Mouse (Mus musculus) heart, adult 8-10 months (tissue): Measurements from ENCODE around the gene 9130019O22Rik. TPM values are rescaled to one million over a fixed set of nuclear protein-coding genes. Genes with fewer than 3 reads are reported as not detected.
A peak's percentile ranks its signal among the peaks of the same experiment; 100 is the strongest.
"Not testable (repeated sequence)": the region's sequence is repeated elsewhere in the genome, so short reads cannot be mapped to it uniquely, and the experiment has no call there.

Experiments
- DNase-seq: peaks from one replicate; pipeline ENCODE4 v3.0.0; 2022; ENCODE audit warnings: low spot score
- total RNA-seq, 4 experiments: library from RNA; stranded (reverse); gene quantifications; 2 replicates each; pipeline ENCODE4 v1.2.4; 2022

9130019O22Rik gene
- 1 to 10 TPM; 1.8 to 2.5 (median 2.0) TPM for total RNA-seq

DNA sequence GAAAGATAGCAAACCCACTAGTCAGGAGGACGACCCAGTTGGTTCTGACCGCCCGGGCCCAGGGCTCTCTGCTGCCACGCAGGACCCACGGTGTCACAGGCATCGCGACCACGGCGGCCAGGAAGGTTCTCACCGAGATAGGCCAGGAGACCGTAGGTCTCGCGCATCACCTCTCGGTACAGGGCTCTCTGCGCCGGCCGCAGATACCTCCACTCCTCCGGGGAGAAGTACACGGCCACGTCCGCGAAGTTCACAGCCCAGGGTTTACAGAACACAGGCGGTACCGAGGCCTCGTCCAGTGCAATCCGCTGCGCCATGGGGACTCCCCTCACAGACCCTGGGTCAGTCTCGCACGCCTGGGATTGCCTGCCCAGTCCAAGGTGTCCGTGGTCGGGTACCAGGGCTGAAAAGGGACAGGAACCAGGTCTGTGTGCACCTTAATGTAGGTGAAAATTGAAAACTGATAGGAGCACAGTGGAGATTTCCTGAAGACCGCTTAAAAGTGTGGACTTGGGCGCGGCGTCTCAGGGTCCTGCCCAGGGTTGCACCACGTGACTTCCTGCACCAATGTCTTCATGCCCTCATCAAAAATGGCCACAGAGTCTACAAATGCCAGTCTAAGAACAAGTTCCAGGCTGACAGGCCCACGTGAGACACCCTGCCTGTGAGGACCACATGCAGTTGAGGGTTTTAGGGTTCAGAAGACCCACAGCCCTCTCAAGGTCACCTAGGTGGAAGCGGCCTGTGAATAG lies at the start of gene 9130019O22Rik:
Gene 9130019O22Rik, minus strand, starts transcription at position 526 of the 752 bp plus-strand sequence.
- peak; percentile 95 for DNase-seq

- no peak for DNase-seq
Observed at GRCm38 (mm10) chr7:127435206-127435605, 48.2 kb upstream of the 9130019O22Rik start.

- peak; percentile 62 for DNase-seq
Observed at GRCm38 (mm10) chr7:127426354-127426753, 39.4 kb upstream of the 9130019O22Rik start.

DNA sequence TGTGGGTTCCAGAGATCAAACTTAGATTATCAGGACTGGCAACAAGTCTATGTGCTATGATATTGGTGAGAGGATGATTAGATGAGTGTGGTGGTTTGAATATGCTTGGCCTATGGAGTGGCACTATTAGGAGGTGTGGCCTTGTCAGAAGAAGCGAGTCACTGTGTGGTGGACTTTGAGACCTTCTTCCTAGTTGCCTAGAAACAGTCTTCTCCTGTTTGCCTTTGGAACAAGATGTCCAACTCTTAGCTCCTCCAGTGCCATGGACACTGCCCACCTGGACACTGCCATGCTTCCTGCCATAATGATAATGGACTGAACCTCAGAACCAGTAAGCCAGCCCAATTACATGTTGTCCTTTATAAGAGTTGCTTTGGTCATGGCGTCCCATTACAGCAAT lies 38.9 kb upstream of the 9130019O22Rik start:
- no peak for DNase-seq

GRCm38 (mm10) chr7:127425291-127425690 lies 38.3 kb upstream of the 9130019O22Rik start:
- DNase-seq: no peak

- no peak for DNase-seq
Observed at GRCm38 (mm10) chr7:127422247-127422646, 35.3 kb upstream of the 9130019O22Rik start.

GRCm38 (mm10) chr7:127421388-127422191 lies 34.6 kb upstream of the 9130019O22Rik start, which contains the start of gene Zfp688:
Gene Zfp688 (minus strand): TSS chr7:127422068.
- peak; percentile 96 for DNase-seq

GRCm38 (mm10) chr7:127411418-127411817 lies 24.5 kb upstream of the 9130019O22Rik start:
- DNase-seq: no peak

GRCm38 (mm10) chr7:127406002-127406987 lies 19.3 kb upstream of the 9130019O22Rik start, which contains the start of gene Zfp764:
Gene Zfp764 (minus strand): TSS chr7:127406822.
- peak; percentile 93 for DNase-seq

GRCm38 (mm10) chr7:127404101-127404500 lies 17.1 kb upstream of the 9130019O22Rik start:
- not testable (repeated sequence) for DNase-seq

DNA sequence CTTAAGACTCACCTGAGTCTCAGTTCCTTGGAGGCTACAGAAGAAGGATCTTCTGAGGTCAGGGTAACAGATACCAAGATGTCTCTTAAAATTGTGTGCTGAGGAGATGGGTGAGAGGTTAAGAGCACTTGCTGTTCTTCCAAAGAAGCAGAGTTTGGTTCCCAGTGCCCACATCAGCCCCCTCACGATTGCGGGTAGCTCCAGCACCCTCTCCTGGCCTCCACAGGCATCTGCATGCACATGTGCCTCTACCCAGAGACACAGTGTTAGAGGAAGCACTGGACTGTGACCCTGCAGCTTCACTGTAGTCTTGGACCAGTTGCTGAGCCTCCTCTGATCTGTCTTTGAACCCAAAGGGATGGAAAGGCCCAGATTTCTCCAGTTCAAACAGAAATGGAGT lies 16.0 kb upstream of the 9130019O22Rik start:
- DNase-seq: no peak

GRCm38 (mm10) chr7:127400355-127400754 lies 13.4 kb upstream of the 9130019O22Rik start:
- DNase-seq: no peak

DNA sequence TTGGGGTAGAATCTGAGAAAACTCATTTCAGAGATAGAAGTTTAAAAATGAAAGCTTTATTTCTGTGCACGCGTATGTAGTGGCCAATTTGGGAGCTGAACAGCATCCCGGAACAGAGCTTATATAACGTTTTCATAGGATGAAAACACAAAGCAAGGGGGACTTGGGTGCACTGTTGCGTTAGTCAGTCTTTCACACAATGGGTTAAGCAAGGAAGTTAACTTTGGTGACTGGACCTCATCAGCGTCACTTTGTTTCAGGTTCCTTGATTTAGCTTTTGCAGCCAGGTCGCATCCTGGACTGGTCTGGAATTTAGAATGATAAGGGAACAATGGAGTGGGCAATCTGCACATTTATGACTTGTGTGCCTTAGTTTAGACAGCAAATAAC lies 7.0 kb upstream of the 9130019O22Rik start:
- no peak for DNase-seq

DNA sequence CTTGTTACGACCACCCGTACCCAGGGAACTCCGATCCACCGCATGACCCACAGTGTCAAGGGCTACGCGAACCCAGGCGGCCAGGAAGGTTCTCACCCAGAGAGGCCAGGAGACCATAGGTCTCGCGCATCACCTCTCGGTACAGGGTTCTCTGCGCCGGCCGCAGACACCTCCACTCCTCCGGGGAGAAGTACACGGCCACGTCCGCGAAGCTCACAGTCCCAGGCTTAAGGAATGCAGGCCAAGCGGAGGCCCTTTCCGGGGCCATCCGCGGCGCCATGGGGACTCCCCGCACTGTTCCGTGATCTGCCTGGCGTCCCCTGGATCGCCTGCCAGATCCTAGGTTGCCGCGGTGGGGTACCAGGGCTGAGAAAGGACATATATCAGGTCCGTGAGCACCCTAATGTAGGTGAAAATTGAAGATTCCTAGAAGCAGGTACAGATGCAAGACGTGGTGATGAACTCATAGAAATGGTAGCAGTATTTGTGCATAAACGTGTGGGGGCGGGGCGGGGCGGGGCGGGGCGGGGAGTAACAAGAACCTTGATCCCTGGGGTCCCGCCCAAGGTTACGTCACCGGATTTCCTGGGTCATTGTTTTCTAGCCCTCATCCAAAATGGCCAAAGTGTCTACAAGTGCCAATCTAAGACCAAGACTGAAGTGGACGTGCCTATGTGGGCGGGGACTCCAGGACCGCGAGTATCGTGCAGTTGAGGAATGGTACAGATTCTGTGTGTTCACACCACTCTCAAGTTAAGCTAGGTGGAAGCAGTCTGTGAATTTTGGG lies 6.4 kb upstream of the 9130019O22Rik start, which contains the start of gene E430018J23Rik:
Gene E430018J23Rik, minus strand, starts transcription at position 473 of the 787 bp plus-strand sequence.
- peak; percentile 100 for DNase-seq

DNA sequence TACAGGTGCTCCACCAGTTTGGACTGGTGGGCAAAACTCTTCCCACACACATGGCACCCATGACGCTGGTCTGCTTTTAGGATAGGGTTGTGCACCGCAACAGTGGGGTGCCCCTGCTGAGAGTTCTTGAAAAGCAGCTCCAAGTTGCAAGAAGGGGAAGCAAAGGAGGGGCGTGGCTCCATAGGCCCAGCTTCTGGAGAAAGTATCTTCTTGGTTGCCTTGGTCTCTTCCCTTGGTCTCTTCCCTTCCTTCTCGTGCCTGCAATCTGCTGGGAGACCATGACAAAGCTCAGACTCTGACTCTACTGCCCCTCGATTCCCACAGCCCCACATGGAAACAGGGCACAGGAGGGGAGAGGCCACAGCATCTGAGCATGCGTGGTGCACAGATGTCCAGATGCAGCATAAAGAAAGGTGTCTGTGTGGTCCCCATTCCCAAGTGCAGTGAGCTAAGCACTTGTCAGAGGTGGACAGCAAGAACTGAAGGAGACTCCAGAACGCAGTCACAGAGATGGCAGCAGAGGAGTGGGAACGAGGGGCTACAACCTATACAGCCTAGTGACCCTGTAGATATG lies 5.4 kb upstream of the 9130019O22Rik start:
- no peak for DNase-seq

- DNase-seq: no peak
Observed at GRCm38 (mm10) chr7:127391538-127391937, 4.6 kb upstream of the 9130019O22Rik start.

DNA sequence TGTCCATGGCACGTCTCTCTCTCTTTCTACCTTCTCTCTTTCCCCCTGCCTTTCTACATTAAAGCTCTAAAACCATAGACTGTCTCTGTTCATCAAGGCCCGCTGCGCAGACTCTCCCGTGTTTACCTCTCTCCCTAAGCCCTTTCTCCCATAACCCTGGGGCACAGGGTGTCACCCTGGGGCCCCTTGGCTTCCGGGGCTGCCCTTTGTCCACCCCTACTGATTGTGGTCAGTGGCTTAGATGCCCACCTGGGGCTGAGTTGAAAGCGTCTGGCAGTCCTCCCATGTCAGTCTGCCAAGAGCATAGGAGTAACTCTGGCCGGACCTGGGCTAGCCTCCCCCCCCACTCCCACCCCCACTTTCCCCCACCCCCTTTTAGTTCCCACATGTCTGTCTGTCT lies 3.3 kb upstream of the 9130019O22Rik start:
- DNase-seq: no peak

DNA sequence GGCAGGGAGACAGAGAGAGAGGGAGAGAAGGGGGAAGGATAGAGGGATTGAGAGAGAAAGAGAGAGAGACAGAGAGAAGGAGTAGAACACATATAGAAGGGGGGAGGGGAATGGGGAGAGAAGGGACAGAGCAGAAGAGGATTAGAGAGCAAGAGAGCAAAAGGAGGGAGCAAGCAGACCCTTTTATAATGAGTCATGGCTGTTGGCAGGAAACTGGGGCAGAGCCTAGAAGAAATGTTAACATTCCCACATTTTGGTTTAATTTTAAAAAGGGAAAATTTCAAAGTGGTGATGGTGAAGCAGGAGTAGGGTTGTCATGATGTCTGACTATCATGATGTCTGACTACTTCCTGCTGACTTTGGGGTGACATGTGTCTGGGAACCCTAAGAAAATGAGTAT lies 1.2 kb upstream of the 9130019O22Rik start:
- DNase-seq: not testable (repeated sequence)

- DNase-seq: not testable (repeated sequence)
Observed at GRCm38 (mm10) chr7:127385560-127385959, 1.4 kb downstream of the 9130019O22Rik start.
